Mouse (Mus musculus) liver, adult 2 months (tissue): Measurements from ENCODE around the gene Zbtb4.

Experiments used
- CTCF ChIP-seq: fragments of 200-500 bp; IDR thresholded peaks from 2 replicates; pipeline ENCODE4 v1.5.1; 2011; ENCODE audit warnings: low read depth, low read length, control low read depth
- POLR2A ChIP-seq: fragments of 200-500 bp; IDR thresholded peaks from 2 replicates; pipeline ENCODE4 v1.6.1; 2011; ENCODE audit warnings: low read length, control low read depth; ENCODE audit not compliant: insufficient read depth; ENCODE audit errors: extremely low read depth

- TF ChIP-seq POLR2A, result no peak
- TF ChIP-seq CTCF, result 0 out of 2 replicates have a peak, but pooled peaks have one; percentile 13
These were observed 46.3 kb upstream of the Zbtb4 start for GRCm38 (mm10) chr11:69719423-69719822.
